Mouse (Mus musculus): Measurements from ENCODE around the gene Psmc1. TPM values are rescaled to one million over a fixed set of nuclear protein-coding genes. Genes with fewer than 3 reads are reported as not detected.
A peak's percentile ranks its signal among the peaks of the same experiment; 100 is the strongest.

Gene Psmc1
- 100 to 1,000 TPM; 191 to 202 TPM for total RNA-seq (2021)

- intact Hi-C loops (cut with DNase I): loop anchor here (1.0 to 5.0 kb wide), 2 partner anchors 208 to 1023 kb away; no protein-coding TSS in a partner anchor
- DNase-seq (ENCODE audit: low spot score in 2 of 2): peak; percentile 83 to 89
Measured at GRCm38 (mm10) chr12:100109986-100110696, at the start of gene Psmc1. Gene Psmc1 (plus strand): TSS chr12:100110154.

GRCm38 (mm10) chr12:100061071-100061470 lies 48.9 kb upstream of the Psmc1 start:
- no peak for DNase-seq (ENCODE audit: low spot score in 2 of 2)
- intact Hi-C loops (cut with DNase I): no loop called here

GRCm38 (mm10) chr12:100061826-100062225 lies 48.1 kb upstream of the Psmc1 start:
- intact Hi-C loops (cut with DNase I): no loop called here
- no peak for DNase-seq (ENCODE audit: low spot score in 2 of 2)

GRCm38 (mm10) chr12:100062584-100062983 lies 47.4 kb upstream of the Psmc1 start:
- intact Hi-C loops (cut with DNase I): no loop called here
- DNase-seq (ENCODE audit: low spot score in 2 of 2): no peak

GRCm38 (mm10) chr12:100065109-100065508 lies 44.8 kb upstream of the Psmc1 start:
- peak in 1 of 2 experiments; percentile 14 for DNase-seq (ENCODE audit: low spot score in 2 of 2)
- intact Hi-C loops (cut with DNase I): no loop called here

- intact Hi-C loops (cut with DNase I): no loop called here
- peak; percentile 19 to 21 for DNase-seq (ENCODE audit: low spot score in 2 of 2)
Measured at GRCm38 (mm10) chr12:100067477-100067876, 42.5 kb upstream of the Psmc1 start.

GRCm38 (mm10) chr12:100073201-100073672 lies 36.7 kb upstream of the Psmc1 start:
- intact Hi-C loops (cut with DNase I): no loop called here
- peak in 1 of 2 experiments; percentile 35 for DNase-seq (ENCODE audit: low spot score in 2 of 2)

- DNase-seq (ENCODE audit: low spot score in 2 of 2): no peak
- intact Hi-C loops (cut with DNase I): no loop called here
Measured at GRCm38 (mm10) chr12:100075715-100076114, 34.2 kb upstream of the Psmc1 start.

GRCm38 (mm10) chr12:100079636-100080286 lies 30.2 kb upstream of the Psmc1 start:
- no peak for DNase-seq (ENCODE audit: low spot score in 2 of 2)
- intact Hi-C loops (cut with DNase I): no loop called here

GRCm38 (mm10) chr12:100088026-100088425 lies 21.9 kb upstream of the Psmc1 start:
- DNase-seq (ENCODE audit: low spot score in 2 of 2): no peak
- intact Hi-C loops (cut with DNase I): no loop called here

GRCm38 (mm10) chr12:100089265-100089664 lies 20.7 kb upstream of the Psmc1 start:
- no peak for DNase-seq (ENCODE audit: low spot score in 2 of 2)
- intact Hi-C loops (cut with DNase I): no loop called here

- intact Hi-C loops (cut with DNase I): no loop called here
Measured at GRCm38 (mm10) chr12:100090750-100091149, 19.2 kb upstream of the Psmc1 start.

GRCm38 (mm10) chr12:100093046-100093445 lies 16.9 kb upstream of the Psmc1 start:
- no peak for DNase-seq (ENCODE audit: low spot score in 2 of 2)

More at GRCm38 (mm10) chr12:100090750-100091149, 19.2 kb upstream of the Psmc1 start:
- no peak for DNase-seq (ENCODE audit: low spot score in 2 of 2)

GRCm38 (mm10) chr12:100099971-100100706 lies 9.8 kb upstream of the Psmc1 start:
- no peak for DNase-seq (ENCODE audit: low spot score in 2 of 2)
- intact Hi-C loops (cut with DNase I): no loop called here

More at GRCm38 (mm10) chr12:100093046-100093445, 16.9 kb upstream of the Psmc1 start:
- intact Hi-C loops (cut with DNase I): no loop called here

- DNase-seq (ENCODE audit: low spot score in 2 of 2): no peak
- intact Hi-C loops (cut with DNase I): no loop called here
Measured at GRCm38 (mm10) chr12:100100707-100101030, 9.3 kb upstream of the Psmc1 start.

GRCm38 (mm10) chr12:100101651-100102050 lies 8.3 kb upstream of the Psmc1 start:
- intact Hi-C loops (cut with DNase I): no loop called here
- DNase-seq (ENCODE audit: low spot score in 2 of 2): no peak

GRCm38 (mm10) chr12:100104530-100104929 lies 5.4 kb upstream of the Psmc1 start:
- intact Hi-C loops (cut with DNase I): no loop called here

GRCm38 (mm10) chr12:100106275-100106895 lies 3.6 kb upstream of the Psmc1 start:
- peak; percentile 83 to 86 for DNase-seq (ENCODE audit: low spot score in 2 of 2)
- intact Hi-C loops (cut with DNase I): loop anchor here (2.0 to 5.0 kb wide), 3 partner anchors 154 to 1019 kb away; no protein-coding TSS in a partner anchor

More at GRCm38 (mm10) chr12:100104530-100104929, 5.4 kb upstream of the Psmc1 start:
- no peak for DNase-seq (ENCODE audit: low spot score in 2 of 2)

GRCm38 (mm10) chr12:100107436-100107835 lies 2.5 kb upstream of the Psmc1 start:
- DNase-seq (ENCODE audit: low spot score in 2 of 2): no peak
- intact Hi-C loops (cut with DNase I): loop anchor here (1.0 to 5.0 kb wide), 4 partner anchors 141 to 1020 kb away; no protein-coding TSS in a partner anchor

- no peak for DNase-seq (ENCODE audit: low spot score in 2 of 2)
- intact Hi-C loops (cut with DNase I): no loop called here
Measured at GRCm38 (mm10) chr12:100115982-100116381, 6.0 kb downstream of the Psmc1 start.

Measured in left cerebral cortex, postnatal 25 days (tissue).